Mouse (Mus musculus) heart, adult 2 months (tissue): ENCODE measurements at regions not wholly inside any gene's neighbourhood (a gene's known extent, or its start where the extent isn't known, plus 50 kb on each side); places are given as distances from the start of the nearest gene placed in this dataset.

Source experiments
- CTCF ChIP-seq: fragments of 200-600 bp; IDR thresholded peaks from 2 replicates; pipeline ENCODE4 v1.8.1; 2022; ENCODE audit warnings: antibody characterized with exemption, mild to moderate bottlenecking, moderate library complexity
- EP300 ChIP-seq: fragments of 200-500 bp; IDR thresholded peaks from 2 replicates; pipeline ENCODE4 v1.6.1; 2011; ENCODE audit warnings: low read depth, low read length, control low read depth; ENCODE audit not compliant: insufficient read depth
- POLR2A ChIP-seq: fragments of 200-500 bp; IDR thresholded peaks from 2 replicates; pipeline ENCODE4 v1.6.1; 2011; ENCODE audit warnings: mild to moderate bottlenecking, low read depth, low read length, control low read depth; ENCODE audit not compliant: insufficient read depth

- TF ChIP-seq POLR2A (no peak), CTCF (no peak), EP300 (no peak)
Measured at GRCm38 (mm10) chr15:60993971-60994690, 71.3 kb upstream of the A1bg start.
